Mouse (Mus musculus) MN1 (cell line): ENCODE data around the gene Nedd4.

Experiments
- DNase-seq: peaks from one replicate; pipeline ENCODE4 v3.0.0-alpha.2; 2016; ENCODE audit warnings: low spot score

The Nedd4 gene

GRCm38 (mm10) chr9:72722622-72723021 is 60.5 kb downstream of the Nedd4 start:
- no peak for DNase-seq

GRCm38 (mm10) chr9:72724491-72725221 is 62.5 kb downstream of the Nedd4 start:
- DNase-seq: no peak

GRCm38 (mm10) chr9:72733966-72734365 is 71.8 kb downstream of the Nedd4 start:
- peak; percentile 74 for DNase-seq

- peak; percentile 51 for DNase-seq
Measured at GRCm38 (mm10) chr9:72735822-72736410, 73.8 kb downstream of the Nedd4 start.

- DNase-seq: no peak
Measured at GRCm38 (mm10) chr9:72741206-72741605, 79.1 kb downstream of the Nedd4 start.

GRCm38 (mm10) chr9:72746278-72746677 is 84.1 kb downstream of the Nedd4 start:
- DNase-seq: no peak

- no peak for DNase-seq
Measured at GRCm38 (mm10) chr9:72750272-72750671, 88.1 kb downstream of the Nedd4 start.

- DNase-seq: no peak
Measured at GRCm38 (mm10) chr9:72752656-72753055, 90.5 kb downstream of the Nedd4 start.

- peak; percentile 21 for DNase-seq
Measured at GRCm38 (mm10) chr9:72753741-72754140, 91.6 kb downstream of the Nedd4 start.

- no peak for DNase-seq
Measured at GRCm38 (mm10) chr9:72757143-72757542, 95.0 kb downstream of the Nedd4 start.

- peak; percentile 24 for DNase-seq
Measured at GRCm38 (mm10) chr9:72758705-72759131, 96.6 kb downstream of the Nedd4 start.

GRCm38 (mm10) chr9:72763050-72763718 is 101.0 kb downstream of the Nedd4 start:
- DNase-seq: peak; percentile 38

GRCm38 (mm10) chr9:72766789-72767349 is 104.7 kb downstream of the Nedd4 start:
- peak; percentile 87 for DNase-seq

GRCm38 (mm10) chr9:72775022-72775421 is 112.9 kb downstream of the Nedd4 start:
- no peak for DNase-seq

GRCm38 (mm10) chr9:72779004-72779403 is 116.9 kb downstream of the Nedd4 start:
- DNase-seq: no peak

GRCm38 (mm10) chr9:72779733-72780132 is 117.6 kb downstream of the Nedd4 start:
- peak; percentile 34 for DNase-seq

- no peak for DNase-seq
Measured at GRCm38 (mm10) chr9:72780694-72781093, 118.5 kb downstream of the Nedd4 start.

GRCm38 (mm10) chr9:72781466-72781865 is 119.3 kb downstream of the Nedd4 start:
- no peak for DNase-seq

- no peak for DNase-seq
Measured at GRCm38 (mm10) chr9:72782121-72782520, 120.0 kb downstream of the Nedd4 start.

- no peak for DNase-seq
Measured at GRCm38 (mm10) chr9:72787732-72788131, 125.6 kb downstream of the Nedd4 start.

- DNase-seq: no peak
Measured at GRCm38 (mm10) chr9:72790530-72791212, 128.5 kb downstream of the Nedd4 start.

- DNase-seq: no peak
Measured at GRCm38 (mm10) chr9:72791213-72791582, 129.1 kb downstream of the Nedd4 start.
